Mouse (Mus musculus) mouse trophoblast stem cell (cell line): ENCODE measurements around the gene Nmbr.

ENCODE experiments used
- in situ Hi-C, 2 experiments: fragments of 300-500 bp; cut with MseI, MboI; formaldehyde crosslinking; loops; 2 replicates in 1 of 2; 3 replicates in 1 of 2; pipeline ENCODE4 v1.15.1; 2025

The Nmbr gene

DNA sequence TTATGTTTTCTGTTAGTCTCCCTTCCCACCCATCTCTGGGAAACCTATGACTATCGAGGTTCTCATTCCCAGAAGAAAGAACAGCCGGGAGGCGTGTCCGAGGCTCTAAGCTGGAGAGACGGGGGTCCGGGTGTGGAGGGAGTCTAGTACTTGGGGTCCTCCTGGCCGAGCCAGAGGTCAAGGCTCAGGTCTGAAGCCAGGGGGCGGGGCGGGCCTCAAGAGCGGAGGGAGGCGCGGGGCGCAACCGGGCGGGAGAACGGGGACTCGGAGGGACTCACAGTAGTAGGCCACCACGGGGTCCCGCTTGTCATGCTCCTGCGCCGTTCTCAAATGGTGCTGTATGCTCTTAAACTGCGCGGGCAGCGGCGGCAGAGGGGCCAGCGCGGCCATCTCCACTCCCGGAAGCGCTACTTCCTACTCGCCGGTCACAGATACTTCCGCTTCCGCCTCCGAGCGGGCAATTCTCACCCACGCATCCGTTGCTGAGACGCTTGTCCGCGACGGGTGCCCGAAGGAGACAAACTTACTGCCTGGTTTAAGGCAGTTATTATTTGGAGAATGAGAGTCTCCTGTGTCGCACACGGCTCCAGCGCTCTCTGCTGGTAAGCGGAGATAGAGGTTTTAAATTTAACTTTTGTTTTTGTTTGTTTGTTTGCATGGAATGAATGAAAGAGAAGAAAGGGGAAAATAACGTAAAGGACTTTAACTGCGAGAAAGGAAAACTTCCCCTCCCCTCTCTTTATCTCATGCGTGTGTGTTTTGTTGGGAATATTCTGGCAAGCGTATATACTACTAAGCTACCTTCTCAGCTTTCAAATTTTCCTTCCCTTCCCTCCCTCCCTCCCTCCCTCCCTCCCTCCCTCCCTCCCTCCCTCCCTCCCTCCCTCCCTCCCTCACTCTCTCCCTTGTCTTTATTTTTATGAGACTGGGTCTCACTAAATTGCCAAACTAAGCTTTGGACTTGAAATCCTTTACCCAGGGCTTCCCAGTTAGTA is at the start of gene Nmbr, which contains the start of gene Vta1:
Gene Nmbr, plus strand, starts transcription at position 520 of the 995 bp plus-strand sequence.
Gene Vta1, minus strand, starts transcription at position 489 of the 995 bp plus-strand sequence.
- in situ Hi-C loops = loop anchor here in 1 of 2 experiments (10.0 kb wide), 1 partner anchor 251 kb away; no protein-coding TSS in a partner anchor

DNA sequence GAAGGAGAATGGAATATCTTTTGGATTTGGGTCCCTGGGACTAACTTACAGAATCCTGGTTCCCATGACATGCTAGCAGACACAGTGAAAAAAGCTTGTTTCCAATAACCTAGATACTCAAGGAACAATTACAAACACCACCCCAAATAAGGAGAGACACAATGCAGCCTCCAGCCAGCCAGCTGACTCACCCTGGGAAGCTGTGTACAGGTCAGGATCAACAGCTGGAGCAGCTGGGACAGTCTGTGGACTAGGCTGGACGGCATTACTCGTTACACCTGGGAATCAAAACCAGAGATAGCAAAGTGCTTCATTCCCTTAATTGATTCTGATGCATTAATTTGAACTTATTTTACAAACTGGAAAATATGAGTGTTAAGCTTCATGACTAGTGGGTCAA is 44.5 kb upstream of the Nmbr start:
- in situ Hi-C loops = no loop called here

DNA sequence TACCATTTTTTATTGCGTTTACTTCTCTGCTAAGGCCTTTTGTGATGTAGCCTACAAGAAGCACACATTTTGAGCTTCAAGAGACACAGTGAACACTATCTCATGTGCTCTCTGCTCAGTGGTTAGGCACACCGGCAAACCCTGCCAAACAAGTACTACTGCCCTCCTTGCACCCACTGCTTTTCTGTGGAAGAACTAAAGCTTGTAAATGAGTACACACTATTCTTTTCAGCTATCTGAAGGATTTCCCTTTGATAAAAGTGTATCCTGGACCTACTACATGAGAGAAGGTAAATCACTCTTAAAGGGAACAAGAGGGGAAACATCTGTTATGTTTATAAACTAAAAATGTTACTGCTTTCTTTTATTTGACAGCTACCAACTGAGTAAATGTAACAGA is 39.2 kb upstream of the Nmbr start:
- in situ Hi-C loops = no loop called here

DNA sequence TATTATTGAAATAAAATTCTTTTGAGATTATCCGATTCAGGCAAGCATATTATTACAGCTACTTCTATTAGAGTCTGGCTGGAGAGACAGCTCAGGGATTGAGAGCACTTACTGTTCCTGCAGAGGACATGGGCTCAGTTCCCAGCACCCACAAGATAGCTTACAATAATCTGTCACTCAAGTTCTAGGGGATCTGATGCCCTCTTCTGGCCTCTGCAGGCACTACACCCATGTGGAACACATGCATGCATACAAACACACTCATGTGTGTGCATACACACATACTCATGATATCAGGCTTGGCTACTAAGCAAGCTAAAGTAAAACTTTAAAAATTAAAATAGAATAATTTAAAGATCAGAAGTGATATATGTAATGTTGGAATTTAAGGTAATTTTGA is 19.7 kb upstream of the Nmbr start:
- in situ Hi-C loops = loop anchor here in 1 of 2 experiments (10.0 kb wide), 1 partner anchor 231 kb away; no protein-coding TSS in a partner anchor

DNA sequence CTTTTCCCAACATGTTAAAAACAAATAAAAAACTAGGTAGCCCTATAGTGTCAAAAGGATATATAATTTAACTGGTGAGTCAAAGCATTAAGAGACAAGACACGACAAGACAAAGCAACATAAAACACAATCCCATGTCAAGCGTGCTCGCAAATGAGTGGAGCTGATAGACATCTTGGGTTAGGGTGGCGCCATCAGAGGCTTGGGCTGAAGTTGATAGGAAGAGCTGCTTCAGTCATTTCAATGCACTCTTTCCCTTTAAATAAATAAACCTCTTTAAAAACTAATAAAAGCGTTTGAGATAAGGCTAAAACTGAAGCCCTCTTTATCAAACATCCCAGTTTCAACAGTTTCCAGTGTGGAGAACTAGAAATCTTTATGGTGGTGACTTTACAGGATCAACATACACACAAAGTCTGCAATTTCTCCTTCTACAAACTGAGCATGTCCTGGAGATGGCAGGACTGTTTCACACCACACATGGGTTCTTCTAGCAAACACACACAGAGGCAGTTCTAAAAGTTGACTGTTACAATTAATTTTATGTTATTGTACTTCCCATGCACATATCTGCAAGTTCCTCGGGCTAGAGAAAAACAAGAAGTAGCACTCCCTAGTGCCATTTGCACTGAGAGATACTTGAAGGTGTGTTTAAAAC is 16.5 kb upstream of the Nmbr start:
- in situ Hi-C loops = loop anchor here in 1 of 2 experiments (10.0 kb wide), 1 partner anchor 234 kb away; no protein-coding TSS in a partner anchor

DNA sequence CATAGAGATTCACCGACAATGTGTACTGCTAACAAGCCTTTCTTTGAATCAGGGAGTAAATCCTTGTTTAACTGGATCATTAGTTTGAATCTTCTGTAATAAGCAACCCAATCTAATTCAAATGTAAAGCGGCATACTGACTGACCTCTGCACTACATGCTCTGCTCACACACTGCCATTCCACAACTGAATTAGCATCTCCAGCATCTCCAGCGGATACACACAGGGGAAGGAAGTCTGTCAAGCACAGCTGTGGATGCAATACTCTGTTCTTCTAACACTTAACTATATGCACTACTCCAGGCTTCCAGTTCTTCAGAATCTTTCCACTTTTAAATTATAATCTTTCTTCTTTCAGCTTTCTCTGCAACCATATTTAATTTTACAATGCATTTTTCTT is 15.0 kb upstream of the Nmbr start:
- in situ Hi-C loops = no loop called here

DNA sequence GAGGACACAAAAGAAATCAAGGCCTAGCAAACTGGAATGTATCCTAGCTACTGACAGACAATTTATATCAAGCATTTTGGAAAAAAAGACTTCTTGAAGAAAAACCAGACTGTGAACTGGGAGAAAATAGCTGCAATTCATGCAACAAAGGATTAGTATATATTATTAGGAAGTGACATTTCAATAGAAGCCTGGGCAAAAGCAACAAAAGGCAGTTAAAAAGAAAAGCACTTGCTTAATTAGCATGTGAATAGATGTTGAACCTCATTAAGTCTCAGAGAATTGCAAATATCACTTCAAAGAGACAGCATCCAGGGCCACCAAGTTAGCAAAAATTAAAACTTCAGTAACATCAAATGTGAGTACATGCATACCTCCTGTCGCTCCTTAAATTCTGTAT is 2.2 kb upstream of the Nmbr start:
- in situ Hi-C loops = loop anchor here in 1 of 2 experiments (10.0 kb wide), 1 partner anchor 248 kb away; no protein-coding TSS in a partner anchor

DNA sequence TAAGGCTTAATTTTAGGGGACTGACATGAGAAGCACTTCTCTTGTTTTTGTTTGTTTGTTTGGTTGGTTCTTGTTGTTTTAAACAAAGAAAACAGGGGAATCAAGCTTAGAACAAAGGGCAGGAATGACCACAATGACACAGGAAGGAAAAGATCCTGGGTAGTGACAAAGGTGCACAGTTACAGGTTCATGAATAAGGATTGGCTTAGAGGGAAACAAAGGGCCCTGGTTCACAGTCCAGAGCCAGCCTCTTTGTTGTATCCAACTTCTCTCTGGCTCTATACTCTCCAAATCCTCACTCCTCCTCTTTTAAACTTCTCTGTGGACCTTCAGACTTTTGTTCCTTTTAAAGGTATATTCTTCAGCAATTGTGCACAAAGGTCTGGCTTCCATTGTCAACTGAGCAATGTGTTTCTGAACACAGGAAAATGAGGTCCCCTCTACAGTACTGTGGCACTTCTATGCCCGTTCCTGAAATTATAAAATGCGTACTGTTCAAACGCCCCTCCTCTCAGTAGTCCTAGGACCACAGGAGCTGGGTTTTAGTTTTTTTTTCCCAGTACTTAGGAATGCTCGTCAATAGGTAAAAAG is 1.5 kb upstream of the Nmbr start:
- in situ Hi-C loops = loop anchor here in 1 of 2 experiments (10.0 kb wide), 1 partner anchor 249 kb away; no protein-coding TSS in a partner anchor

DNA sequence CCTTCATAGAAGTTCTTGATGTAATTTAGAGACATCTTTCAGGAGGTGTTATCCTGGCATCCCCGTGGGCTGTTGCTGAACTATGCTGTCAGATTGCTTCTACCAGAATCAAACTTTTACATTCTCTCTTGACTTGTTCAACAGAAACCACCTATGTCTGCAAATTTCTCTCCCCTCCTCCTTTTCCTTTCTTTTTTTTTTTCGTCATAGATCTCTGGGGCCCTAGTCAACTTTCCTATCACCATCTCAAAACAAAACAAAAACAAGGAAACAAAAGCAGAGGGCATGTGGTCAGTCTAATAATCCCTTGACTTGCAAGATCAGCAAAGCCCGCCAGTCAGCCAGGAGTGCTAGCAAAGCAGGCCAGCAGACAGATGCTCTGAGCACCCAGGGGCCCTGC is 12.7 kb downstream of the Nmbr start, which contains the start of gene Gje1:
Gene Gje1, minus strand, starts transcription at position 101 of the 400 bp plus-strand sequence.
- in situ Hi-C loops = no loop called here

DNA sequence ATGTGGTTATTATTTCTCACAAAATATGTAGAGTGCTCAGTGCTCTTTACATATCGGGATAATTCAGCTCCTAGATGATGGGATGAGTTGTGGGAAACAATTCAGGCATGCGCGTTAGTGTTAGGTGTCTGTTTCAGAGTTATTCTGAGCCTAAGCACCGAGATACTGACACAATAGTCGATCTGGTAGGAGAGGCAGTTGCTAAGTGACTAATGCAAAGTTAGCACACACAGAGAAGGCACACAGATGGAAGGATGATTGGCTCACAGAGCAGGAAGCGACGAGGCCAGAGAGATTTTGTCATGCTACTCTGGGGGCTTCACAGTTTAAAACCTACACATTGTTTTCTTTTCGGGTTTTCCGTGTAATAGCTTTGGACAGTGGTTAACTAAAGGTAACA is 20.3 kb downstream of the Nmbr start:
- in situ Hi-C loops = no loop called here

DNA sequence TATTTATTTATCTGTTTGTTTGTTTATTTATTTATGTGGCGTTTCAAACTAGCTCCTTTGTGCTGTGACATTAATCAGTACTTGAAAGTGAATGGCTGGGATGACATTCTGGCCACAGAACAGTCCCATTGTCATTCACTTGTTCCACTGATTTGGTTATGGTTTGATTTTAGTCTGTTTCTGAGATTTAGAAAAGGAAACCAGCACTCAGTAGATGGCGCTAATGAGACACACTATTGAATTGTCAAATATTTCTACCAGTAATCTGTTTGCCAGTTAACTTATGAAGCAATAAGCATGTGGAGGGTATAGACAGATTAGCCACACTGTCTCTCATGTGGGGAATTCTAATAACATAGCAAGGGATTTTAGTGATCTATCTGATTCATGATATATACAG is 28.9 kb downstream of the Nmbr start:
- in situ Hi-C loops = no loop called here

DNA sequence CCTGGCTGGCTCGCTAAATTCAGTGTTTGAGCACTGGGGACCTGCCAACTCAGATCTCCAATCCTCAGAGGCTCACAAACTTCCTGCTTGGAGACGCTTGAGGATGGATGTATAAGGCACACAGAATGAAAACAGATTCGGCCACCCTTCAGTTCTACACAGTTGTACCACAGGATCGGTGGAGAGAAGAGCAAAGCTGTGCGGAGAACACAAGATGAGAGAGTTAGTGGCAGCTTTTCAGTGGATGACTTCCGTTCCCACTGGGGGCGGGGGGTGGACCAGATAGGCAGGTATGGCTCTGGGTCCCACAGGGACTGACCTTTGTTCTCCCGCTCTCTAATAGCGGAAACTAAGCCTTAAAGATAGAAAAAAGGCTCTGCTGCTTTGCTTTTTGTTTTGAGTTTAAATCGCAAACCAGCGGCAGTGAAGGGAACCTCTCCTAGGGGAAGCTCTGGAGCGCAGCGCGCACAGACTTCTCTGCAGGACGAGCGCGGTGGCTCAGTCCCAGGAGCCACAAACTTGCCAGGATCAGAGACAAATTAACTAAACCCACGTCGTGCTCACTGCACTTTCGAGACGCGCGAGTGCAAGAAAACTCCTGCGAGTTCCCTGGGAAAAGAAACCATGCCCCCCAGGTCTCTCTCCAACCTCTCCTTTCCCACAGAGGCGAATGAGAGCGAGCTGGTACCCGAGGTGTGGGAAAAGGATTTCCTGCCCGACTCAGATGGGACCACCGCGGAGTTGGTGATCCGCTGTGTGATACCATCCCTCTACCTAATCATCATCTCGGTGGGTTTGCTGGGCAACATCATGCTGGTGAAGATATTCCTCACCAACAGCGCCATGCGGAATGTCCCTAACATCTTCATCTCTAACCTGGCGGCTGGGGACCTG is 54.5 kb downstream of the Nmbr start:
- in situ Hi-C loops = no loop called here

DNA sequence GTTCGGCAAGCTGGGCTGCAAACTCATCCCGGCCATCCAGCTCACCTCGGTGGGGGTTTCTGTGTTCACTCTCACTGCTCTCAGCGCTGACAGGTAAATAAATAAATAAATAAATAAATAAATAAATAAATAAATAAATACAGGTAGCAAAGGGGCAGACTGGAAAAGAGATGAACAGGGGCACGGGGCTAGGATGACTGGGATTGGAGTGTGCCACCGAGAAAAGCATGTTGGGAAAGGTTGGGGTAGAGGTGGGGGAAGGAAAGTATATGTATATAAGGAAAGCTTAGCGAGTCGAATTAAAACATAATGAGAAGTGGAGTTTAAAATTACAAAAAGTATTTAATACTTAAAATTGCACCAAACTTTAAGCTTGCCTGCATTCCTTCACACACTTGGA is 55.2 kb downstream of the Nmbr start:
- in situ Hi-C loops = no loop called here

DNA sequence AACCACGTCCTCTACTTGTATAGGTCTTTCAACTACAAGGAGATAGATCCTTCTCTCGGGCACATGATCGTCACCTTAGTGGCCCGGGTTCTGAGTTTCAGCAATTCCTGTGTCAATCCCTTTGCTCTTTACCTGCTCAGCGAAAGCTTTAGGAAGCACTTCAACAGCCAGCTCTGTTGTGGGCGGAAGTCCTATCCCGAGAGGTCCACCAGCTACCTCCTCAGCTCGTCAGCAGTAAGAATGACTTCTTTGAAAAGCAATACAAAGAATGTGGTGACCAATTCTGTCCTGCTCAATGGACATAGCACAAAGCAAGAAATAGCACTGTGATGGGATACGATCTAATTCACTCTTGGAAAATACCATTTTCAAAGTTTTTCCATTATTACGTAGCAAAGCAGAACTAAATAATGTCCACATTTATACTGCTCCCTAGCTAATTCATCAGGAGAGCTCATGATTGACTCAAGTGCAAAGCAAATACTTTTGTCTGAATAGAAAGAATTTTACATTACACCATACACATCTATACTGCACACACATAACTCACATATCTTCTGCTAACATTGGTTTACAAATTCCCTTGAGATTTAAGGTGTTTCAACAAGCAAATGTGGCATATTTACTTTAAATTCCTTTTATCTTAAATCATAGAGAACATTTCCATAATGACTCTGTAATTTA is 65.0 kb downstream of the Nmbr start:
- in situ Hi-C loops = no loop called here

DNA sequence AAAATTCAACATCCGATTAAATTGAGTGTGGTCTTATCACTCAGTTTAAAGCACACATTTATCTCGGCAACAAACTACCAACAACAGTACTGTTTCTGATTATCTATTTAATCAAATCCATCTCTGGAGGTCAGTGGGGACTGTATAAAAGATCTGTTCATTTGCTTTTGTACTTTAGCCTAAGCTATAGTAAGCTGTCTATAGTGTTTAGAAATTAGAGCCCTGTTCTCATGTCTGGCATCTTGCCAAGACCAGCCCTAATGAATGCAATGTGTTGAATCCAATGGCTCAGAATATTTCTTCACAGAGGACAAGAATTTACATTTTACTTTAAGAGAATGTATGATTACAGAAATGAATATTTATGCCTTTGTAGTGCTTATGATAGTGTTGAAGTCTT is 69.1 kb downstream of the Nmbr start:
- in situ Hi-C loops = no loop called here

DNA sequence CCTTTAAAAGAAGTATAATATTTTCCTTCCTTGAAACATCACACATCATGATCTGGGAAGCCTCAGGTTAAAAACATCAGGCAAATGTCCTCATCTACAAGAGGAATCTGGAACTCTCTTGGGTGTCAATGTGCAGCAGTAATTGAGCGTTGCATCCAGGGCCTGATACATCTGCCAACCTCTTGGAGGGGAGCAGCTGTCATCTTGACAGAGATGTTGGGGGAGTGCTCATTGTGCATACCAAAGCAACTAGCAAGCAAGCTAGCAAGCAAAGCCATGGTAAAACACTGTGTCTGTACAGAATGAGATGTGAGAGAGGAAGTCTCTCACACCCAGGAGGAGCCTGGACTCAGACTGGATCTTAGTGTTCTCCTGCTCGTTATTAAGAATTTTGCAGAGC is 84.6 kb downstream of the Nmbr start:
- in situ Hi-C loops = no loop called here

DNA sequence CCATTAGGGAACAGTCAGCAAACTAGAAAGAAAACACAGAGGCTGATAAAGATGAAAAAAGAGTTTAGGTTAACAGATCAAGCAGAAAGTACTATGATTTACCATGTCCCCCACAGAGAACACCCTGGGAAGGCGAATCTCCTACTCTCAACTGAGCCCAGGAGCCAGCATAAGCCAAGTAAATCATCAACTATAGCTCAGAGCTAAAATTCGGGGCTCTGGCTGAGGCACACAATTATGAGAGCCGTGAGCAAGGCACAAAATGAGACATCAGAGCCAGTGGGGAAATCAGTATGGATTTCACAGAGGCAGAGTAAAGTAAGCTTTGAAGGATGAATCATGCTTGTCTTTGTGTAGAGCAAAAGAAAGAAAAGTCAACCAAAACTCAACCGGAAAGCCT is 111.6 kb downstream of the Nmbr start:
- in situ Hi-C loops = no loop called here
